Mouse (Mus musculus): ENCODE results near the gene Ccl9.

DNA sequence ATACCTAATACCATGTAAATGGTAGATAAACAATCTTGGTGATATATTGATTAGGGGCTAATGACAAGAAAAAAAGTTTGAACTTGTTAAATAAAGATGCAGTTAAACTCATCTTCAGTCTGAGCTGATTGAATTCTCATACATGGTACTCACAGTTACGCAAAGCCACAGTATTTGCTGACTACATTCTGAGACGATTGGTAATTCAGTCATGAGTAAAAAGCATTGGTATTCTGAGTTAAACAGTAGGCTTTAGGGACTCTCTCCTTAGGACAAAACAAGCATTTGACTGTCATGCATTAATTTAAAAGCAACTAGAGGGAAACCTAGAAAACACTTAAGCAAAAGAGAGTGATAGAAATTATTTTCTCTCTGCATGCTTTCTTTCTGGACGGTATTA is 45.1 kb upstream of the Ccl9 start:
- TF ChIP-seq CTCF (conservative IDR thresholded peaks at IDR 0.05 in 1 of 2, IDR thresholded peaks at IDR 0.05 in 1 of 2; ENCODE audit: low read depth in 2 of 2, low read length in 2 of 2) (no peak), KAT2A (IDR thresholded peaks at IDR 0.05; ENCODE audit: insufficient replicate concordance, low read length) (no peak), EP300 (IDR thresholded peaks at IDR 0.05; ENCODE audit: low read length) (no peak), USF1 (IDR thresholded peaks at IDR 0.05; ENCODE audit: low read depth, low read length) (no peak)
